Mouse (Mus musculus): ENCODE data around the gene Xlr5b.
"Not testable (repeated sequence)": the region's sequence is repeated elsewhere in the genome, so short reads cannot be mapped to it uniquely, and the experiment has no call there.

Gene Xlr5b

GRCm38 (mm10) chrX:73148496-73148895 lies at the start of gene Xlr5b:
Xlr5b (plus strand) TSS chrX:73148796.
- DNase-seq = not testable (repeated sequence)

DNA sequence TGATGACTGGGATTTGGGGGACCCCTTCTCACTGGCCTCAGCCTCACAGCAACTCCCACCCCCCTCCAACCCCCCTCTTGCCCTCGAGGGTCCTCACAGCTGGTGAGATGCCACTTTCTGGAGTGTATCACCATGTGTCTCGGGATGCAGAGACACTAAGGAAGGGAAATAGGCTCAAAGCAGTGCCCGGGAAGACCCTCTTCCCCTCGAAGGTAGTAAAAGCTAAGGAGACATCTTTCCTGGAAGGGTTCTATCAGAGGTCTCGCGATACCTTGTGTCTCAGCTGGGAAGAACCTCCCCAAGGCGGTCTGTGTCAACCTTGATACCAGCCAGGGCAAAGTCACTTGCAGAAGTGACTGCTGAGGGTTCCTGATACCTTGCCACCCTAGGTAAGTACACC lies 31.8 kb upstream of the Xlr5b start, which contains the start of gene Gm14685:
Gene Gm14685 (plus strand): TSS at position 301 of the 400 bp plus-strand sequence.
- not testable (repeated sequence) for DNase-seq

GRCm38 (mm10) chrX:73122859-73123829 lies 25.5 kb upstream of the Xlr5b start:
- DNase-seq = not testable (repeated sequence)

- DNase-seq = not testable (repeated sequence)
Observed at GRCm38 (mm10) chrX:73143218-73143618, 5.4 kb upstream of the Xlr5b start.

DNA sequence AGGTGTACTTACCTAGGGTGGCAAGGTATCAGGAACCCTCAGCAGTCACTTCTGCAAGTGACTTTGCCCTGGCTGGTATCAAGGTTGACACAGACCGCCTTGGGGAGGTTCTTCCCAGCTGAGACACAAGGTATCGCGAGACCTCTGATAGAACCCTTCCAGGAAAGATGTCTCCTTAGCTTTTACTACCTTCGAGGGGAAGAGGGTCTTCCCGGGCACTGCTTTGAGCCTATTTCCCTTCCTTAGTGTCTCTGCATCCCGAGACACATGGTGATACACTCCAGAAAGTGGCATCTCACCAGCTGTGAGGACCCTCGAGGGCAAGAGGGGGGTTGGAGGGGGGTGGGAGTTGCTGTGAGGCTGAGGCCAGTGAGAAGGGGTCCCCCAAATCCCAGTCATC lies 754 bp downstream of the Xlr5b start, which contains the start of gene DXBay18:
Gene DXBay18 (minus strand): TSS at position 101 of the 400 bp plus-strand sequence.
- not testable (repeated sequence) for DNase-seq

GRCm38 (mm10) chrX:73176889-73177288 lies 28.3 kb downstream of the Xlr5b start, which contains the start of gene Spin2d:
Spin2d (minus strand) TSS chrX:73176989.
- DNase-seq = not testable (repeated sequence)

DNA sequence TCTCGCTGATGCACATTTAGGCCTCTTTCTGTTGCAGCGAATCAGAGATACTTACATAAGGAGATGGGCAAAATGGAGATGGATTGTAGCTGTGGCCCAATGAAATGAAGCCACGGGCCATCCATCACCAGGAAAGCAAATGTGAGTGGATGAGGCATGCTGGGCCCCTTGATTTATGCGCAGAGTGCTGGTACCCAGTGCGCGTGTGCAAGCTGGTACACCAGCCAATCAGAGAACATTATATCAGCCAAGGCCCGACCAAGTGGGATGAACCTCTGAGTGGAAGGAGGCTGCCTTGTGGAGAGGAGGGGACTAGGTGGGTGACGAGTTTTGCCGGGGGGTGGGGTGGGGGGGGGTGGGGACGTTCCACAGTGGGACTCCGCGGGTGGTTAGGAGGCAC lies 43.3 kb downstream of the Xlr5b start, which contains the start of gene Xlr3b:
Gene Xlr3b (plus strand): TSS at position 274 of the 400 bp plus-strand sequence.
- DNase-seq = peak; percentile 5
